Mouse (Mus musculus) liver, embryonic 14.5 days (tissue): ENCODE measurements around the gene Sypl2.

ENCODE experiments used
- CTCF ChIP-seq: IDR thresholded peaks from 2 replicates; pipeline ENCODE4 v1.5.1; 2016; ENCODE audit warnings: antibody characterized with exemption, low read depth, control low read depth
- EP300 ChIP-seq: IDR thresholded peaks from 2 replicates; pipeline ENCODE4 v1.6.1; 2016; ENCODE audit warnings: antibody characterized with exemption, low read depth

DNA sequence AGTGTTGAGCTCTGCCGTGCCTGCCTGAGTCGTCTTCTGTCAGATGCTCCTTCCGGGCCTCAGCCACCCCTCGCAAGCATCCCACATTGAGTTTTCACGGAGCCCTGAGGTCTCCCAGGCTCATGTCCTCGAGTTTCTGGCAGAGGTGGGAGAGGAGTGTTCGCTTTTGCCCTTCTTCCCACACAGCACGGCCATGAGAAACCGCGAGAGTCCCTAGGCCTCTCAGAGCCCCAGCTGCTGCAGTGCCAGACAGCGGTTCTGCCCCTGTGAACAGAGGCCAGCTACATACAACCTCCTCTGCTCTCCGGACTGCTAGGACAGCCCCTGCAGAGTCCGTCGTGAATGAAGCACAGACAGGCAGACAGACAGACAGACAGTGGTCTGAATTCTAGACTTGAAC lies 58.9 kb downstream of the Sypl2 start:
- TF ChIP-seq CTCF (no peak), EP300 (no peak)
